Mouse (Mus musculus): ENCODE data around the gene Ccdc187. TPM values are rescaled to one million over a fixed set of nuclear protein-coding genes. Genes with fewer than 3 reads are reported as not detected.

The Ccdc187 gene
- polyA plus RNA-seq, 1 experiment from 2014 or later = 0.36 TPM

- Histone ChIP-seq H3K36me3 (ENCODE audit: insufficient read depth) (no peaks in the 10 kb centered on the region), H3K4me3 (ENCODE audit: low read depth, low read length) (no peak overlapping the region), H3K27me3 (ENCODE audit: insufficient read depth, low read length) (peaks cover 100% of the 10 kb centered on the region), H3K4me2 (peak overlapping the region; percentile 55; the same call in 1 of the 2 replicates), H3K4me1 (ENCODE audit: insufficient read depth) (peaks cover 8% of the 10 kb centered on the region; the same call in 1 of the 2 replicates), H3K27ac (ENCODE audit: low read depth) (no peak overlapping the region), H3K9ac (no peak overlapping the region), H3K9me3 (ENCODE audit: low read depth, low read length) (no peaks in the 10 kb centered on the region)
- ATAC-seq (ENCODE audit: insufficient read depth) (no peak), DNase-seq (no peak)
- no peak for TF ChIP-seq CTCF (IDR thresholded peaks at IDR 0.05; ENCODE audit: low read depth)
- 1% methylated on average over 36 of the region's 36 CpGs for WGBS
Observed at GRCm38 (mm10) chr2:26202849-26203475, 91.4 kb downstream of the Ccdc187 start.

GRCm38 (mm10) chr2:26201926-26202848 lies 92.2 kb downstream of the Ccdc187 start:
- Histone ChIP-seq H3K9ac (no peak overlapping the region), H3K27ac (ENCODE audit: low read depth) (no peak overlapping the region), H3K36me3 (ENCODE audit: insufficient read depth) (no peaks in the 10 kb centered on the region), H3K4me3 (ENCODE audit: low read depth, low read length) (peak overlapping the region; percentile 28), H3K27me3 (ENCODE audit: insufficient read depth, low read length) (peaks cover 100% of the 10 kb centered on the region), H3K4me2 (peak overlapping the region; percentile 55), H3K9me3 (ENCODE audit: low read depth, low read length) (no peaks in the 10 kb centered on the region), H3K4me1 (ENCODE audit: insufficient read depth) (peaks cover 11% of the 10 kb centered on the region; the same call in 1 of the 2 replicates)
- ATAC-seq (ENCODE audit: insufficient read depth) (no peak), DNase-seq (peak; percentile 59)
- under 1% methylated on average over 77 of the region's 77 CpGs for WGBS
- no peak for TF ChIP-seq CTCF (IDR thresholded peaks at IDR 0.05; ENCODE audit: low read depth)

- peaks cover 17% of the 10 kb centered on the region; the same call in 1 of the 2 replicates for H3K4me1 ChIP-seq (ENCODE audit: insufficient read depth)
- peak overlapping the region; percentile 53 for H3K4me2 ChIP-seq
- no peak overlapping the region for H3K9ac ChIP-seq
- WGBS = under 1% methylated on average over 10 of the region's 10 CpGs
- no peaks in the 10 kb centered on the region for H3K9me3 ChIP-seq (ENCODE audit: low read depth, low read length)
- DNase-seq (peak; percentile 94), ATAC-seq (ENCODE audit: insufficient read depth) (peak; percentile 93)
- H3K27ac ChIP-seq (ENCODE audit: low read depth) = no peak overlapping the region
- no peak for TF ChIP-seq CTCF (IDR thresholded peaks at IDR 0.05; ENCODE audit: low read depth)
- peak overlapping the region; percentile 10; the same call in 1 of the 2 replicates for H3K4me3 ChIP-seq (ENCODE audit: low read depth, low read length)
- H3K36me3 ChIP-seq (ENCODE audit: insufficient read depth) = no peaks in the 10 kb centered on the region
- peaks cover 80% of the 10 kb centered on the region for H3K27me3 ChIP-seq (ENCODE audit: insufficient read depth, low read length)
Observed at GRCm38 (mm10) chr2:26198488-26198887, 95.9 kb downstream of the Ccdc187 start.

GRCm38 (mm10) chr2:26194552-26195339 lies 99.6 kb downstream of the Ccdc187 start:
- Histone ChIP-seq H3K4me1 (ENCODE audit: insufficient read depth) (peaks cover 15% of the 10 kb centered on the region; the same call in 1 of the 2 replicates), H3K4me2 (no peak overlapping the region), H3K4me3 (ENCODE audit: low read depth, low read length) (no peak overlapping the region), H3K27ac (ENCODE audit: low read depth) (no peak overlapping the region), H3K36me3 (ENCODE audit: insufficient read depth) (no peaks in the 10 kb centered on the region), H3K9ac (no peak overlapping the region), H3K27me3 (ENCODE audit: insufficient read depth, low read length) (peaks cover 46% of the 10 kb centered on the region), H3K9me3 (ENCODE audit: low read depth, low read length) (no peaks in the 10 kb centered on the region)
- TF ChIP-seq CTCF (IDR thresholded peaks at IDR 0.05; ENCODE audit: low read depth) = no peak
- ATAC-seq (ENCODE audit: insufficient read depth) (no peak), DNase-seq (no peak)
- WGBS = 46% methylated on average over 7 of the region's 7 CpGs

Other genes starting within 250 kb of the Ccdc187 start
- gene Nacc2, start 171.3 kb downstream of the Ccdc187 start, polyA plus RNA-seq (2014; fragmentation: Nextera tagmentation; extraction: Ambion mirVana) = 8.6 and 9.4 TPM in 2 replicates
- gene Lhx3, start 86.3 kb downstream of the Ccdc187 start, polyA plus RNA-seq (2014; fragmentation: Nextera tagmentation; extraction: Ambion mirVana) = 0.27 TPM in 1 of 2 replicates, not detected in the other
- 25.8 and 26.1 TPM in 2 replicates for gene Qsox2, start 57.0 kb downstream of the Ccdc187 start, polyA plus RNA-seq (2014; fragmentation: Nextera tagmentation; extraction: Ambion mirVana)
- 37.9 and 40.5 TPM in 2 replicates for gene Gpsm1, start 21.0 kb upstream of the Ccdc187 start, polyA plus RNA-seq (2014; fragmentation: Nextera tagmentation; extraction: Ambion mirVana)
- gene Dnlz, start 57.6 kb upstream of the Ccdc187 start, polyA plus RNA-seq (2014; fragmentation: Nextera tagmentation; extraction: Ambion mirVana) = 29.1 and 32.1 TPM in 2 replicates
- gene Card9, start 66.4 kb upstream of the Ccdc187 start, polyA plus RNA-seq (2014; fragmentation: Nextera tagmentation; extraction: Ambion mirVana) = 2.4 and 2.8 TPM in 2 replicates
- 28.1 and 32.8 TPM in 2 replicates for gene Snapc4, start 86.1 kb upstream of the Ccdc187 start, polyA plus RNA-seq (2014; fragmentation: Nextera tagmentation; extraction: Ambion mirVana)
- gene Entr1, start 94.8 kb upstream of the Ccdc187 start, polyA plus RNA-seq (2014; fragmentation: Nextera tagmentation; extraction: Ambion mirVana) = 103 and 116 TPM in 2 replicates
- 97.4 and 104 TPM in 2 replicates for gene Pmpca, start 94.8 kb upstream of the Ccdc187 start, polyA plus RNA-seq (2014; fragmentation: Nextera tagmentation; extraction: Ambion mirVana)
- gene Inpp5e, start 114.6 kb upstream of the Ccdc187 start, polyA plus RNA-seq (2014; fragmentation: Nextera tagmentation; extraction: Ambion mirVana) = 18.6 and 22.4 TPM in 2 replicates
- gene Sec16a, start 150.7 kb upstream of the Ccdc187 start, polyA plus RNA-seq (2014; fragmentation: Nextera tagmentation; extraction: Ambion mirVana) = 36.0 and 36.5 TPM in 2 replicates
- 37.7 and 44.0 TPM in 2 replicates for gene Notch1, start 222.1 kb upstream of the Ccdc187 start, polyA plus RNA-seq (2014; fragmentation: Nextera tagmentation; extraction: Ambion mirVana)